Mouse (Mus musculus) fibroblast of lung, adult 2 months (primary cell): ENCODE measurements at regions not wholly inside any gene's neighbourhood (a gene's known extent, or its start where the extent isn't known, plus 50 kb on each side); places are given as distances from the start of the nearest gene placed in this dataset.

Experiments
- DNase-seq: peaks from one replicate; pipeline ENCODE4 v3.0.0-alpha.2; 2011; ENCODE audit warnings: low read depth

DNA sequence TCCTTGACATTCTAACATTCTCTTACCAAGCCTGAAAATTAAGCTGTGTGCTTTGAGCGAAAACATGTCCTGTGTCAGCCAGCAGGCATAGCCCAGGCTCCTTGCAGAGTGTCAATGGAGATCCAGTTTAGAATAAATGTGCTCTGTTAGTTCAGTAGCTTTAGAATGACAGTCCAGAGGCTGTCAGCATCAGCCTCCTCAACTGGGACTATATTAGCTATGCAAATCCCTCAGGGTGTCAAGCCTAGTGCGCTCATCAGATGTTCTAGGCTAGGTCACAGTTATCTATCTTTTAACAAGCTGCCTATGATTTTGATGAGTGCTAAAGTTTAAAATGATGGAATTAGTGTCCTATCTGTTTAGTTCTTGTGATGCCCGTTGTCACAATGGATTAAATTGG is 281.7 kb upstream of the Btbd3 start:
- no peak for DNase-seq

DNA sequence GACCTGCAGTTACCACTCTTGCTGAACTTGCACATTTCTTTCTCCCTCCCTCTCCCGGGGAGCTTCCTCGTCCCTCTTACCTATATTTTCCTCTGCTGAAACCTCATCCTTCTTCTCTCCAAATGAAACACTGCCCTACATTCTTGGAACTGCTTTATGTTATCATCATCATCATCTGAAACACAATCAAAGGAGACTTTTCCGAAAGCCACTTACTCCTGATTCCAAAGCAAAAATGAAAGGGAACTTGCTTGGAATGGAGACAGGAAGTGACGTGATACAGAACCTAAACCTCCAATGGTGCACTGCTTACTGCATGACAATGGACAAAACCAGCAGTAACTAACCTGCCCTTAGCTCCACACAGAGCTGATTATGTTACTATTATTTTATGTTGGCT is 287.2 kb upstream of the Btbd3 start:
- DNase-seq, result no peak

- DNase-seq, result no peak
These were observed 289.8 kb upstream of the Btbd3 start for GRCm38 (mm10) chr2:137966460-137967076.

GRCm38 (mm10) chr2:137954830-137955229 is 301.5 kb upstream of the Btbd3 start:
- no peak for DNase-seq

- DNase-seq, result no peak
These were observed 303.2 kb upstream of the Btbd3 start for GRCm38 (mm10) chr2:137953144-137953543.

- no peak for DNase-seq
These were observed 304.4 kb upstream of the Btbd3 start for GRCm38 (mm10) chr2:137951942-137952341.

DNA sequence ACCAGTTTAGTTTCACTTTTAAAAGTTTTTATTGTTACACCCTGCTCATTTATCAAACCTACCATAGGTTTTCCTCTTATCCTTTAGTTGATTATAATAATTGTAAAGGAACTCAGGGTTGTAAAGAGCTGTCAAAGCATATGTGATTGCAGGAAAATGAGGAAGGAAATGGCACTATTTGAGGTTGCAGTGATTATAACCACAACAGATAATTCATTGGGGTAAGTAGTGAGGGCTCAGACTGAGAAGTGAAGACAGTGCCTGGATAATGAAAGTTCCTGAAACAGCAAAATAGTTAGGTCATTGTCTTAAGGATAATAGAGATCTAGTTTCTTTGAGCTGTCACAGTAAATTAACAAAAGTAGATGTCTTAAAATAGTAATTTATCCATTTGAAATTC is 305.4 kb upstream of the Btbd3 start:
- DNase-seq, result no peak

GRCm38 (mm10) chr2:137942753-137943152 is 313.6 kb upstream of the Btbd3 start:
- DNase-seq, result no peak

- no peak for DNase-seq
These were observed 316.8 kb upstream of the Btbd3 start for GRCm38 (mm10) chr2:137939591-137939990.

DNA sequence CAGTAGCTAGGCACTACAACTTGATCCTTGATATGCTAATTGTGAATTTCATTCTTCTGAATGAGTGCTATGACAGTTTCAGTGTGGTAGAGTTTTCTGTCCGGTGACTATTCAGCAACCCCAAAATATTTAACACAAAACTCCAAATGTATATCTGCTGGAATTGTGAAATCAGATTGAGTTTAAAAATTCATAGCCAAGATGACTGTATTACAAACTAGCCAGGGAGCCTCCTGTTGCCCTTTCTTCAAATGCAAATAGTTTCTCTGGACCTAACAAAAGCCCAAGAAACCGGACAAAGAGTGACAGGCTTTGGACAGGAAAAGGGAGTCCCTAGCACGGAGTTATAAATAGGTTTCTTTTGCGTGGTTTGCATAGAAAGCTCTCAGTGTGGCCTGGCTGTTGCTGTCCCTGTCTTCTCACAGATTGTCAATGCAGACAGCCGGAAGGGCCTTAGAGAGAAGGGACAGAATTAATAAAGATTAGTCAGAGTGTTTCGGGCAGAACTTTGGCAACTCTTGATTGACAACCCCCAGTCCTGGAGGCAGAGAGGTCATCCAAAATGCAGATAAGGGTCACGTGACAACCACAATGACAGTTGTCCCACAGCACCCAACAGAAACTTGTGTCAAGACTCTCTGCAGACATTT is 317.4 kb upstream of the Btbd3 start:
- DNase-seq, result no peak

- DNase-seq, result no peak
These were observed 319.8 kb upstream of the Btbd3 start for GRCm38 (mm10) chr2:137936613-137937012.

- no peak for DNase-seq
These were observed 323.4 kb upstream of the Btbd3 start for GRCm38 (mm10) chr2:137932931-137933330.

- no peak for DNase-seq
These were observed 323.9 kb upstream of the Btbd3 start for GRCm38 (mm10) chr2:137932488-137932887.

DNA sequence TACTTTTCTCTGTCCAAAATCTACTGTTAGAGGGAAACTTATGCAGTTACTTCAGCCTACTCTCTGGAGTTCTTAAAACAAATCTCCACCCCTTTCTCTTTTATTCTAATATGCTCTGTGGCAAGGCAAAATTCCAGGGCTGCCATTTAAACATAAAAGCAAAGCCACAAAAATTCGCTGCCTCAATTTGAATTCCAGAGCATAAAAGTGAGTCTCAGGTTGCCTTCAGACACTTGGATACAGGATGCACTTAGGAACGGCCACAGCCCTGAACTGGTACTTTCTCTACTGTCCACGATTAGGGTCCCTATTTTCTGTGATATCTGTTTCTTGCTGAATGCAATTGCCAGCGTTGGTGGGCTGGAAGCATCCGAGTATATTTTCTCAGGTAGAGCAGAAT is 330.9 kb upstream of the Btbd3 start:
- no peak for DNase-seq

- DNase-seq, result no peak
These were observed 331.8 kb upstream of the Btbd3 start for GRCm38 (mm10) chr2:137924576-137924975.

DNA sequence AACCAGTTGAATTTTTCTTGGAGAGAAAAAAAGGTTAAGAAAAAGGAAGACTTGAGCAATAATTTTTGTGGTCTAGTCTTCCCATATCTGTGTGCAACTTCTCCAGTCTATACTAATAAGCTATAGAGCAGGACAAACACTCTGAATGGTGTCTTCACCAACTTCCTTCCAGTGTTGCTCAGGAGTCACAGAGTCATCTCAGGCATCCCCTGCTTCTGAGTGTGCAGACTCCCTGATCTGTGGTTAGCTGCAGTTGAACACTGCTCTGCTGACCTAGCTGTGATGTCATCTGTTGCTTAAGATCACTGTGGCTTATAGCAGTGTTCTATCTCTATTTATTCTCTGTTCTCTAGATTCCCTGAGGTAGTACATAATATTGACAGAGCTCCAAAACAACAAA is 357.9 kb upstream of the Btbd3 start:
- DNase-seq, result no peak

DNA sequence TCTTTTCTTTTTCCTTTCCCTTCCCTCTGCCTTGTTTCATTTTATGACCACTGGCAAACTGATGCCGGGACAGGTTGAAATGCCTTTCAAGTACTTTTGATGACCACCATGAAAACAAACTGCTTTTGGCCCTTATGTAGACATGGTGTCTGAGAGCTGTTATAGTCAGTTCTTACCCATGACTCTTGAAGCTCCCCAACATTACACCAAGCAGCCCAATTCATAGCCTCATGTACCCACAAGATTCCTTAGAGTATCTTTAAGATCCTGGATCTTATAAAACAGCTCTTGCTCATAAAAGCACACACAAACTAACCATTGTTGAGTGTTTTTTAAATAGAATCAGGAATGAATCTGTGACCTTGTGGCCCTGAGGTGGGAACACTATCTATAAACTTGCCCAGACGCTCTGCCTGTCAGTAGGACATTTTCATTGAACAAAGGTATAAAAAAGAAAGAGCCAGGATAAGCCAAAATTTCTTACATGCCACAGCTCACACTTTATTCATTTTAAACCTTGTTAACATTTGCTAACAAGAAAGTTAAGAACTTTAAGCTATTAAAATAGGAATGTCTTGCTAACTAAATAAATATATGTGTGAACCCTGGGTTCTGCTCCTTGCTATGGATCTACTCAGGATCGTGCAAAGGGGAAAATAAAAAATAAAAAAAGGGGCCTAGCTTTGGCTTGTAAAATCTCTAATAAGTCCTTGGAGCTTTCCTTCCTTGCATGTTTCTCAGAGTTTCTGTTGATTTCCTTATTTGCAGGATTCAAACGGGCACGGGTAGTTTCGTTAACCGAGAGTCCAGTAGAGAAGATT is 375.9 kb upstream of the Btbd3 start:
- DNase-seq, result no peak

- DNase-seq, result no peak
These were observed 386.7 kb upstream of the Btbd3 start for GRCm38 (mm10) chr2:137869676-137870075.

DNA sequence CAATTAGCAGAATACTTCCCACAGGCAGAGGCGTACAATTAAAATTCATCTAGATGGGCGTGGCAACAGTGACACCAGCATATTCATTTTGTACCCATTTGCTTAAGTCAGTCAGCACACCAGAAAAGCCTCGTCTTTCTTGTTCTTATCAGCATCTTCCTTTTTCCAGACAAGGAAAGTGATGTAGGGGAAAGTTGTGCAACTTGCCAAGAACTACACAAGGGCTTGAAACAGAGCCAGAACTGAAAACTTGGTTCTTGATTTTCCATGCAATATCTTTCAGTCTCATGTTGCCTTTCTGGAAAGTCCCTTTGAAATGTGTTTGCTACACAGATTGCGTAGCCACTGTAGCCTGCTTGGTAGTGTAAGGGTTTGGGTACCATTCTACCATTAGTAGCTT is 401.9 kb upstream of the Btbd3 start:
- peak; percentile 40 for DNase-seq

DNA sequence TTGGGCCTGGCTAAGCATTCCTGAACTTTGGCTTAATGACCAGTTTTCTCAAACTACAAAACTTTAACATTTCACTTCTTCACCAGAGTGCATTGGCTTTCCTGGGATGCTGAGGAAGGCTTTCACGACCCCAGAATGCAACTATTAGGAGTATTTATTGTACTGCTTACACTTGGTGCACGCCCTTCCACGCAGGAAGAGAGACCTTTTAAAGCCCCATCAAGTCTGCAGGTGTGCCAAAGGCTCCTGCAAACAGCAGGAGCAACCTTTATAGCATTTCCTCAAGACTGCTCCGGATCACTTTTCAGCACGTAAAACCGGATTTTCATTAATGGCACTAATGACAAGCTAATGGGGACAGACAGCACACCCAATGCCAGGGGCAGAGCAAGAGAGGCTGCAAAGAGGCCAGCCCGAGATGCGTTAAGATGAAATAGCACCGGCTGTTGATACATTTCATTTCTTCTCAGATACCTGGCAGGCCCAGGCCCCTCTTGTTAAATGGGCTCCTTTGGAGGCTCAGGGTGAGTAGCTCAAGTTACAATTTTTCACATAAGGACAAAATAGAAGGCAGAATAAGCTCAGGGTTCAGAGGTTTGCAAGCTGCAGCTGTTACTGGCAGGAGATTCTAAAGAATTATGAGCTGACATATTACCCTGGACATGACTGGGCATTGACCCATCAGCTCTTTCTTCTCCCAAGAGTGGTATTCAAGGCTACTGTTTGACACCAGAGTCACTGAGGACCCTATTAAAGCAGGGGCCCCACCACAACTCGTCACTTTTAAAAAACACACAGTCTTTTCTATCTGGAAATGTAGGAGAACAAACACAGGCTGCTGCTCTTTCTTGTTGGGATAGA is 402.7 kb upstream of the Btbd3 start:
- no peak for DNase-seq

GRCm38 (mm10) chr2:137847901-137848300 is 408.5 kb upstream of the Btbd3 start:
- no peak for DNase-seq

GRCm38 (mm10) chr2:137827814-137828374 is 428.5 kb upstream of the Btbd3 start:
- DNase-seq, result peak; percentile 59
